Mouse (Mus musculus) midbrain, embryonic 11.5 days (tissue): ENCODE measurements around the gene Fbxw16. TPM values are rescaled to one million over a fixed set of nuclear protein-coding genes. Genes with fewer than 3 reads are reported as not detected.
"Not testable (repeated sequence)": the region's sequence is repeated elsewhere in the genome, so short reads cannot be mapped to it uniquely, and the experiment has no call there.

Source experiments
- ATAC-seq: fragments of 200-750 bp; cut with Nextera tagmentation; 2 replicates; pipeline ENCODE4 v1.8.0; 2017; ENCODE audit warnings: moderate TSS enrichment, moderate library complexity; ENCODE audit not compliant: low FRiP score
- DNase-seq: peaks from one replicate; pipeline ENCODE4 v3.0.0; 2015; ENCODE audit warnings: low spot score; ENCODE audit errors: missing footprints
- H3K27ac ChIP-seq: fragments of 300-500 bp; sonication (generic); 2 replicates; pipeline ENCODE4 v1.5.1; 2014; ENCODE audit warnings: low read depth, low read length
- H3K27me3 ChIP-seq: fragments of 300-500 bp; sonication (generic); 2 replicates; pipeline ENCODE4 v1.6.1; 2014; ENCODE audit warnings: mild to moderate bottlenecking, low read length, moderate library complexity, mixed read lengths; ENCODE audit not compliant: control insufficient read depth, insufficient read depth
- H3K36me3 ChIP-seq: fragments of 300-500 bp; sonication (generic); 2 replicates; pipeline ENCODE4 v1.6.1; 2014; ENCODE audit warnings: mild to moderate bottlenecking, low read length, moderate library complexity, mixed read lengths; ENCODE audit not compliant: control insufficient read depth, insufficient read depth
- H3K4me1 ChIP-seq: fragments of 300-500 bp; sonication (generic); 2 replicates; pipeline ENCODE4 v1.6.1; 2014; ENCODE audit warnings: low read length; ENCODE audit not compliant: control insufficient read depth, insufficient read depth
- H3K4me2 ChIP-seq: fragments of 300-500 bp; sonication (generic); 2 replicates; pipeline ENCODE4 v1.6.1; 2014; ENCODE audit warnings: mild to moderate bottlenecking, moderate library complexity
- H3K4me3 ChIP-seq: fragments of 300-500 bp; sonication (generic); 2 replicates; pipeline ENCODE4 v1.5.1; 2014; ENCODE audit warnings: low read depth, low read length
- H3K9ac ChIP-seq: fragments of 300-500 bp; sonication (generic); 2 replicates; pipeline ENCODE4 v1.6.1; 2014; ENCODE audit warnings: low read length
- H3K9me3 ChIP-seq: fragments of 300-500 bp; sonication (generic); 2 replicates; pipeline ENCODE4 v1.6.1; 2016; ENCODE audit warnings: low read length; ENCODE audit not compliant: control insufficient read depth
- WGBS: fragments of 180-500 bp; shearing (Covaris S2); extraction: QIAGEN DNeasy Blood & Tissue Kit; methylation state at CpG from one replicate; pipeline ENCODE4 v1.1.7; 2014; 5-methylcytosine and 5-hydroxymethylcytosine counted together
- polyA plus RNA-seq: library from polyadenylated mRNA; unstranded; fragments of >200 nt; fragmentation: Nextera tagmentation; extraction: Ambion mirVana; gene quantifications from 2 replicates; pipeline ENCODE4 v1.2.1, GENCODE M21; 2014

The Fbxw16 gene
- polyA plus RNA-seq: 0.10 TPM in 1 of 2 replicates, not detected in the other

- Histone ChIP-seq H3K9ac (no peak within 1 kb of the TSS), H3K36me3 (no peaks in the 10 kb centered on the region), H3K27ac (no peak within 1 kb of the TSS), H3K27me3 (no peaks in the 10 kb centered on the region), H3K9me3 (no peaks in the 10 kb centered on the region), H3K4me2 (no peak within 1 kb of the TSS), H3K4me1 (no peaks in the 10 kb centered on the region), H3K4me3 (no peak within 1 kb of the TSS)
- ATAC-seq: no peak
- no peak for DNase-seq
These were observed at the start of gene Fbxw16 for GRCm38 (mm10) chr9:109449040-109449439. Gene Fbxw16, minus strand, starts transcription at chr9:109449140.

- not testable (repeated sequence) for DNase-seq, H3K9ac ChIP-seq
- WGBS: 68% methylated on average over 1 of the region's 1 CpGs
These were observed 46.8 kb upstream of the Fbxw16 start, which contains the start of gene Fbxw19 for GRCm38 (mm10) chr9:109495775-109496174. Gene Fbxw19, minus strand, starts transcription at chr9:109495875.

GRCm38 (mm10) chr9:109432956-109433355 is 16.0 kb downstream of the Fbxw16 start:
- Histone ChIP-seq H3K4me2 (no peak overlapping the region), H3K9me3 (no peaks in the 10 kb centered on the region), H3K4me1 (no peaks in the 10 kb centered on the region), H3K27me3 (no peaks in the 10 kb centered on the region), H3K27ac (no peak overlapping the region), H3K4me3 (no peak overlapping the region), H3K36me3 (no peaks in the 10 kb centered on the region), H3K9ac (no peak overlapping the region)
- WGBS: 91% methylated on average over 1 of the region's 1 CpGs
- DNase-seq: no peak
- ATAC-seq: no peak

More at GRCm38 (mm10) chr9:109495775-109496174, 46.8 kb upstream of the Fbxw16 start, which contains the start of gene Fbxw19:
- not testable (repeated sequence) for H3K9me3 ChIP-seq, H3K4me3 ChIP-seq, H3K4me2 ChIP-seq, H3K27me3 ChIP-seq, H3K4me1 ChIP-seq, ATAC-seq, H3K36me3 ChIP-seq, H3K27ac ChIP-seq

GRCm38 (mm10) chr9:109404196-109404595 is 44.7 kb downstream of the Fbxw16 start, which contains the start of gene Fbxw22:
Gene Fbxw22, minus strand, starts transcription at chr9:109404296.
- not testable (repeated sequence) for H3K9ac ChIP-seq, H3K4me3 ChIP-seq, H3K36me3 ChIP-seq, H3K9me3 ChIP-seq, ATAC-seq, DNase-seq, H3K4me2 ChIP-seq, H3K27ac ChIP-seq, H3K27me3 ChIP-seq, H3K4me1 ChIP-seq
- 81% methylated on average over 4 of the region's 4 CpGs for WGBS

Other genes starting within 250 kb of the Fbxw16 start
- gene Fbxw20, start 214.4 kb downstream of the Fbxw16 start, polyA plus RNA-seq: not detected in 2 replicates
- not detected in 2 replicates for gene Fbxw14, start 161.5 kb downstream of the Fbxw16 start, polyA plus RNA-seq
- not detected in 2 replicates for gene Fbxw28, start 109.5 kb downstream of the Fbxw16 start, polyA plus RNA-seq
- gene Fbxw22, start 44.8 kb downstream of the Fbxw16 start, polyA plus RNA-seq: not detected in 2 replicates
- not detected in 2 replicates for gene Fbxw19, start 46.7 kb upstream of the Fbxw16 start, polyA plus RNA-seq
- not detected in 2 replicates for gene Fbxw15, start 119.1 kb upstream of the Fbxw16 start, polyA plus RNA-seq
- gene Fbxw24, start 176.9 kb upstream of the Fbxw16 start, polyA plus RNA-seq: not detected in 2 replicates
- gene Fbxw25, start 215.5 kb upstream of the Fbxw16 start, polyA plus RNA-seq: not detected in 2 replicates